In the genomic region with DNA sequence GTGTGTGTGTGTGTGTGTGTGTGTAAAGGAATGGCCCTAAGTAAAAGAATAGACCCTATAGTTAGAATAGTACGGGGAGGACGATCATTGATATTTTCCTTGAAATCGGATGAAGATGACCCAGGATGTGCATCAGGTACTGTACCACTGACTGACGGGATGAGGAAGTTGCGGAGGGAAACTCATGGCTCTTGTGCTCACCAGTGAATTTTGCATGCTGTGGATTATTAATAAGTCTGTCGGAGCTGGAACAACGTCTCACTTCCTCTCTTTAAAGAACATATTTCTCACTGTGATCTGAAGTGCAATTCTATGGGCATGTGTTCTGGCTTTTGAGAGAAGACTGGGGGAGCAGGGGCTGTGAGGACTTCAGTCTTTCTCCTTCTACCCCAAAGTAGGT, we compare ENCODE assay signal across 28 mouse cellular contexts.
DNase-seq lines count a peak whose midpoint lies in the region; ATAC-seq and TF ChIP-seq lines count a peak whose summit lies in the region.
"Had no signal": no experiment of that assay in that cellular context is flagged by ENCODE, and none has a peak within 500 bp of the region (broad histone marks: within the 10 kb centered on the region; RNA-seq: fewer than 3 reads in every experiment).

No protein-coding gene starts in this region.

- no peak for TF ChIP-seq POLR2A in liver, adult 2 months (IDR thresholded peaks at IDR 0.05; ENCODE audit: extremely low read depth, insufficient read depth, low read length)

- WGBS in liver, adult 2 months = 81% methylated on average over 7 of the region's 7 CpGs
- WGBS in liver, postnatal 0 days (ENCODE audit: insufficient replicate concordance) = 42% methylated on average over 7 of the region's 7 CpGs
- whole genome bisulfite sequencing in midbrain, embryonic 15.5 days = 87% methylated on average over 7 of the region's 7 CpGs

- H3K9me3 ChIP-seq in liver, postnatal 0 days (ENCODE audit: low read length) = no peaks in the 10 kb centered on the region
- no peaks in the 10 kb centered on the region for H3K9me3 ChIP-seq in midbrain, embryonic 15.5 days
- H3K9me3 ChIP-seq: embryonic facial prominence, embryonic 10.5 days; embryonic facial prominence, embryonic 13.5 days; forebrain, embryonic 12.5 days; forebrain, embryonic 15.5 days; heart, embryonic 12.5 days; heart, embryonic 15.5 days had no signal

- ATAC-seq in liver, postnatal 0 days = no peak
- peak; percentile 92 for ATAC-seq in granulocyte monocyte progenitor cell, adult 5-6 weeks (replicated peaks; ENCODE audit: poor library complexity, severe bottlenecking)
- ATAC-seq in megakaryocyte progenitor cell, adult 5-6 weeks (replicated peaks; ENCODE audit: poor library complexity) = peak; percentile 80
- ATAC-seq in midbrain, embryonic 15.5 days (replicated peaks) = no peak
- ATAC-seq: activated CD4-positive, CD25-positive, alpha-beta regulatory T cell, adult 4 months; forebrain, embryonic 15.5 days; hindbrain, postnatal 0 days; inflammation-experienced regulatory T-cells, adult 6 months; intestine, embryonic 16.5 days had no signal

- no peak overlapping the region for H3K27ac ChIP-seq in liver, adult 2 months (replicated peaks; ENCODE audit: insufficient read depth, low read depth, low read length)
- no peak overlapping the region for H3K27ac ChIP-seq in liver, postnatal 0 days (ENCODE audit: low read depth)
- no peak overlapping the region for H3K27ac ChIP-seq in midbrain, embryonic 15.5 days
- H3K27ac ChIP-seq: embryonic facial prominence, embryonic 10.5 days; embryonic facial prominence, embryonic 13.5 days; forebrain, embryonic 12.5 days; forebrain, embryonic 15.5 days; heart, embryonic 15.5 days; hindbrain, embryonic 14.5 days; hindbrain, postnatal 0 days had no signal

- no peaks in the 10 kb centered on the region for H3K4me1 ChIP-seq in liver, adult 2 months (ENCODE audit: control insufficient read depth, insufficient read depth, low read length)
- H3K4me1 ChIP-seq in liver, postnatal 0 days (ENCODE audit: insufficient read depth) = no peaks in the 10 kb centered on the region
- H3K4me1 ChIP-seq in midbrain, embryonic 15.5 days = peaks cover 3% of the 10 kb centered on the region; the same call in 1 of the 2 replicates
- H3K4me1 ChIP-seq: heart, embryonic 12.5 days; heart, embryonic 15.5 days had no signal

- TF ChIP-seq EP300 in liver, postnatal 0 days (IDR thresholded peaks at IDR 0.05; ENCODE audit: low read depth) = no peak

- peak; percentile 7 for DNase-seq in liver, adult 2 months (ENCODE audit: extremely low read depth, low read depth, low spot score)
- DNase-seq in liver, postnatal 0 days = no peak
- DNase-seq in cerebellum, adult 11-12 months = no peak
- no peak for DNase-seq in adrenal gland, postnatal 25 days
- DNase-seq: adrenal gland, adult 8-10 months; cerebellum, adult 11 months; cerebellum, adult 8-10 months; cerebellum, postnatal 10 days; cerebellum, postnatal 36 days; embryo, embryonic 11 days; gastrocnemius, postnatal 25 days; heart, postnatal 10 days; heart, postnatal 36 days had no signal

- no peaks in the 10 kb centered on the region for H3K27me3 ChIP-seq in liver, adult 2 months (ENCODE audit: control insufficient read depth, insufficient read depth, low read length)
- H3K27me3 ChIP-seq in liver, postnatal 0 days (ENCODE audit: insufficient read depth, low read length) = no peaks in the 10 kb centered on the region
- no peaks in the 10 kb centered on the region for H3K27me3 ChIP-seq in midbrain, embryonic 15.5 days (replicated peaks)
- H3K27me3 ChIP-seq: embryonic facial prominence, embryonic 13.5 days; forebrain, embryonic 12.5 days; forebrain, embryonic 15.5 days; heart, embryonic 12.5 days; heart, embryonic 15.5 days had no signal

- H3K79me2 ChIP-seq in liver, adult 2 months (ENCODE audit: control insufficient read depth, insufficient read depth, low read length) = no peaks in the 10 kb centered on the region

- H3K9ac ChIP-seq in liver, adult 2 months (ENCODE audit: low read depth, low read length) = no peak overlapping the region
- H3K9ac ChIP-seq in liver, postnatal 0 days (replicated peaks) = no peak overlapping the region
- H3K9ac ChIP-seq in midbrain, embryonic 15.5 days = no peak overlapping the region
- H3K9ac ChIP-seq: embryonic facial prominence, embryonic 13.5 days; forebrain, embryonic 12.5 days; forebrain, embryonic 15.5 days; heart, embryonic 12.5 days; heart, embryonic 15.5 days; hindbrain, embryonic 14.5 days had no signal

- TF ChIP-seq CTCF in liver, adult 2 months (IDR thresholded peaks at IDR 0.05; ENCODE audit: low read depth, low read length) = no peak
- TF ChIP-seq CTCF in liver, postnatal 0 days (IDR thresholded peaks at IDR 0.05; ENCODE audit: low read depth) = no peak

- H3K36me3 ChIP-seq in liver, adult 2 months (ENCODE audit: control insufficient read depth, insufficient read depth, low read length) = no peaks in the 10 kb centered on the region
- no peaks in the 10 kb centered on the region for H3K36me3 ChIP-seq in liver, postnatal 0 days (replicated peaks; ENCODE audit: insufficient read depth, low read length)
- H3K36me3 ChIP-seq in midbrain, embryonic 15.5 days (replicated peaks) = no peaks in the 10 kb centered on the region
- H3K36me3 ChIP-seq: embryonic facial prominence, embryonic 10.5 days; embryonic facial prominence, embryonic 13.5 days; forebrain, embryonic 12.5 days; forebrain, embryonic 15.5 days; heart, embryonic 12.5 days; heart, embryonic 15.5 days had no signal

- H3K4me3 ChIP-seq in liver, adult 2 months (ENCODE audit: insufficient read depth, low read depth, low read length) = no peak overlapping the region
- H3K4me3 ChIP-seq in liver, postnatal 0 days (ENCODE audit: low read depth, low read length) = no peak overlapping the region
- no peak overlapping the region for H3K4me3 ChIP-seq in midbrain, embryonic 15.5 days
- H3K4me3 ChIP-seq: embryonic facial prominence, embryonic 10.5 days; embryonic facial prominence, embryonic 13.5 days; erythroblast, embryonic 14.5 days; forebrain, embryonic 12.5 days; forebrain, embryonic 15.5 days; heart, embryonic 12.5 days; heart, embryonic 15.5 days had no signal

- H3K4me2 ChIP-seq in liver, postnatal 0 days (ENCODE audit: low read depth, low read length) = no peak overlapping the region
- no peak overlapping the region for H3K4me2 ChIP-seq in midbrain, embryonic 15.5 days
- H3K4me2 ChIP-seq: embryonic facial prominence, embryonic 13.5 days; forebrain, embryonic 12.5 days; forebrain, embryonic 15.5 days; heart, embryonic 12.5 days; heart, embryonic 15.5 days; hindbrain, embryonic 14.5 days had no signal

Comparison
In these comparisons a context has a peak if more than half of its experiments do, and no peak if none do; other contexts are left out.
1. ATAC-seq: peak in granulocyte monocyte progenitor cell, adult 5-6 weeks (single experiment) and megakaryocyte progenitor cell, adult 5-6 weeks (single experiment); none in liver, postnatal 0 days (single experiment) and midbrain, embryonic 15.5 days (single experiment).